Mouse (Mus musculus): ENCODE measurements around the gene Fgf10.

DNA sequence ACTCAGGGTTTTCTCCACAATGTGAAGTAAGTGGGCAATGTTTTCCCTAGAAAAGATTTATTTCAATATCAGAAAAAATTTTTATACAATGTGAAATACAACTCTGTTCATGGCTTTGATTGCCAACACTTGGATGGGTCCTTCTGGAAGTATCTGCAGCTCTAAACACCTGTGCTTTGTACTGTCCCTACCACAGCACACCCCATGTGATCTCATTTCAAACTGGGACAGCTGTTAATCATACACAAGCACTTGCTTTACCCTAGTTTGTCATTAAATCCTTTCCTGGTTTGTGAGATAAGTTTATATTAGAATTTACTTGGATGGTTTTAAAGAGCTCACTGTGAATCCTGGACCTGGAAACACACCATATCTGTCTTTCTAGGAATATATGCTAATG lies 102.6 kb downstream of the Fgf10 start:
- no peak for TF ChIP-seq CTCF (conservative IDR thresholded peaks at IDR 0.05; ENCODE audit: low read length)
- no peak for TF ChIP-seq POU5F1 (IDR thresholded peaks at IDR 0.05; ENCODE audit: borderline replicate concordance, low read length)

Measured in E14TG2a.4 (cell line).